Mouse (Mus musculus): ENCODE measurements at regions not wholly inside any gene's neighbourhood (a gene's known extent, or its start where the extent isn't known, plus 50 kb on each side); places are given as distances from the start of the nearest gene placed in this dataset.

GRCm38 (mm10) chr10:67439844-67440243, 95.4 kb upstream of the Egr2 start:
- no peak overlapping the region for H3K9ac ChIP-seq
- no peaks in the 10 kb centered on the region for H3K4me1 ChIP-seq (replicated peaks)
- no peaks in the 10 kb centered on the region for H3K36me3 ChIP-seq
- no peak overlapping the region for H3K4me3 ChIP-seq
- H3K4me2 ChIP-seq: no peak overlapping the region
- WGBS: 79% methylated on average over 5 of the region's 5 CpGs
- H3K9me3 ChIP-seq (replicated peaks): no peaks in the 10 kb centered on the region
- ATAC-seq (replicated peaks; ENCODE audit: insufficient number of reproducible peaks, insufficient read depth, low FRiP score, low read depth): no peak
- no peak overlapping the region for H3K27ac ChIP-seq
- H3K27me3 ChIP-seq: no peaks in the 10 kb centered on the region

DNA sequence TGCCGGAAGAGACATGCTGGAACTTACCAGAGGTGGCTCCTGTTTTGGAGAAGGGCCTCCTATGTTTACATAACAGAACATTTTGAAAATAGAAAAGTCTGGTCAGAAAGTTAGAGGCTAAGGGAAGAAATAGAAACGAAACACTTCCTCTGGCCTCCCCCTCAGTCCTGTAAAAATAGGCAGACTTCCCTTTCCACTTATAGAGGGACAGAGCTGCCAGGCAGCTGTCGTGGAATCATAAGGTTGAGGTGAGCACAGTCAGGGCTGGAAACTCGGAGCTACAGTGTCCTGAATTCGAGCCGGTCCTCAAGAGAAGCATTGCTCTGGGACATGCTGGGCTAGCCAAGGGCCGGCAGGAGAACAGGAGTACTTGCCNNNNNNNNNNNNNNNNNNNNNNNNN, 94.0 kb upstream of the Egr2 start:
- Histone ChIP-seq H3K9ac (no peak overlapping the region), H3K4me3 (no peak overlapping the region), H3K36me3 (no peaks in the 10 kb centered on the region), H3K27me3 (no peaks in the 10 kb centered on the region), H3K4me2 (no peak overlapping the region), H3K9me3 (replicated peaks) (no peaks in the 10 kb centered on the region), H3K4me1 (replicated peaks) (no peaks in the 10 kb centered on the region), H3K27ac (no peak overlapping the region)
- no peak for ATAC-seq (replicated peaks; ENCODE audit: insufficient number of reproducible peaks, insufficient read depth, low FRiP score, low read depth)
- 45% methylated on average over 7 of the region's 7 CpGs for WGBS

- no peak for ATAC-seq (replicated peaks; ENCODE audit: insufficient number of reproducible peaks, insufficient read depth, low FRiP score, low read depth)
- Histone ChIP-seq H3K4me1 (replicated peaks) (no peaks in the 10 kb centered on the region), H3K27ac (no peak overlapping the region), H3K4me2 (no peak overlapping the region), H3K9me3 (replicated peaks) (peaks cover 3% of the 10 kb centered on the region; the same call in 1 of the 2 replicates), H3K27me3 (no peaks in the 10 kb centered on the region), H3K4me3 (no peak overlapping the region), H3K36me3 (no peaks in the 10 kb centered on the region), H3K9ac (no peak overlapping the region)
- 77% methylated on average over 6 of the region's 6 CpGs for WGBS
Measured at GRCm38 (mm10) chr10:67448875-67449274, 86.4 kb upstream of the Egr2 start.

DNA sequence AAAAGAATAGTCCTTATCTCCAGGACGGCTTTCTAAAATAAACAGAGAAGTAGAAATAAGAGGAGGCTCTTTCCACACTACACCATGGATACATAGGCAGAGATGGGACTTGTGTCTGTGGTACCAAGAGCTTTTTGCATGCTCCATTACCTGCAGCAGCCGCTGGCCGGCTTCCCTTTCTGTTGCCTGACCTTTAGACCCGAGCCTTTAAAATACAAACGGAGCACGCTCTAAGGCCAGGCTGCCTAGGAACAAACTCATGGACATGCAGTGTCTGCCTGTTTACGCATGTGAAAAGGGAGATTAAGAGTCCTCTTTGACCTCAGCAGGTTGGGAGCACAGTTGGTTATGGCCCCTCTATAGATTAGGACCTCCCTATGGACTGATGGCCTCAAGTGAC, 81.1 kb upstream of the Egr2 start:
- no peak for ATAC-seq (replicated peaks; ENCODE audit: insufficient number of reproducible peaks, insufficient read depth, low FRiP score, low read depth)
- 60% methylated on average over 7 of the region's 7 CpGs for WGBS
- no peak overlapping the region for H3K4me2 ChIP-seq
- H3K4me3 ChIP-seq: no peak overlapping the region
- peaks cover 4% of the 10 kb centered on the region; the same call in 1 of the 2 replicates for H3K4me1 ChIP-seq (replicated peaks)
- no peaks in the 10 kb centered on the region for H3K36me3 ChIP-seq
- no peak overlapping the region for H3K27ac ChIP-seq
- no peaks in the 10 kb centered on the region for H3K27me3 ChIP-seq
- no peak overlapping the region for H3K9ac ChIP-seq
- H3K9me3 ChIP-seq (replicated peaks): no peaks in the 10 kb centered on the region

GRCm38 (mm10) chr10:67458447-67459272, 76.6 kb upstream of the Egr2 start:
- Histone ChIP-seq H3K9ac (no peak overlapping the region), H3K4me1 (replicated peaks) (peaks cover 4% of the 10 kb centered on the region; the same call in 1 of the 2 replicates), H3K36me3 (no peaks in the 10 kb centered on the region), H3K27me3 (no peaks in the 10 kb centered on the region), H3K27ac (no peak overlapping the region), H3K9me3 (replicated peaks) (no peaks in the 10 kb centered on the region), H3K4me2 (peak overlapping the region; percentile 36), H3K4me3 (0 out of 2 replicates have a peak overlapping the region, but pooled peaks have one; percentile 2)
- ATAC-seq (replicated peaks; ENCODE audit: insufficient number of reproducible peaks, insufficient read depth, low FRiP score, low read depth): no peak
- 23% methylated on average over 22 of the region's 22 CpGs for WGBS

GRCm38 (mm10) chr10:67461321-67461720, 74.0 kb upstream of the Egr2 start:
- H3K27me3 ChIP-seq: no peaks in the 10 kb centered on the region
- H3K4me1 ChIP-seq (replicated peaks): peaks cover 4% of the 10 kb centered on the region; the same call in 1 of the 2 replicates
- H3K4me3 ChIP-seq: no peak overlapping the region
- no peaks in the 10 kb centered on the region for H3K9me3 ChIP-seq (replicated peaks)
- WGBS: 69% methylated on average over 1 of the region's 1 CpGs
- H3K36me3 ChIP-seq: no peaks in the 10 kb centered on the region
- no peak for ATAC-seq (replicated peaks; ENCODE audit: insufficient number of reproducible peaks, insufficient read depth, low FRiP score, low read depth)
- no peak overlapping the region for H3K9ac ChIP-seq
- no peak overlapping the region for H3K27ac ChIP-seq
- no peak overlapping the region for H3K4me2 ChIP-seq

- peaks cover 4% of the 10 kb centered on the region; the same call in 1 of the 2 replicates for H3K4me1 ChIP-seq (replicated peaks)
- 34% methylated on average over 1 of the region's 1 CpGs for WGBS
- H3K36me3 ChIP-seq: no peaks in the 10 kb centered on the region
- H3K4me3 ChIP-seq: no peak overlapping the region
- ATAC-seq (replicated peaks; ENCODE audit: insufficient number of reproducible peaks, insufficient read depth, low FRiP score, low read depth): no peak
- H3K27ac ChIP-seq: no peak overlapping the region
- H3K27me3 ChIP-seq: no peaks in the 10 kb centered on the region
- no peak overlapping the region for H3K4me2 ChIP-seq
- H3K9ac ChIP-seq: no peak overlapping the region
- no peaks in the 10 kb centered on the region for H3K9me3 ChIP-seq (replicated peaks)
Measured at GRCm38 (mm10) chr10:67461862-67462261, 73.4 kb upstream of the Egr2 start.

DNA sequence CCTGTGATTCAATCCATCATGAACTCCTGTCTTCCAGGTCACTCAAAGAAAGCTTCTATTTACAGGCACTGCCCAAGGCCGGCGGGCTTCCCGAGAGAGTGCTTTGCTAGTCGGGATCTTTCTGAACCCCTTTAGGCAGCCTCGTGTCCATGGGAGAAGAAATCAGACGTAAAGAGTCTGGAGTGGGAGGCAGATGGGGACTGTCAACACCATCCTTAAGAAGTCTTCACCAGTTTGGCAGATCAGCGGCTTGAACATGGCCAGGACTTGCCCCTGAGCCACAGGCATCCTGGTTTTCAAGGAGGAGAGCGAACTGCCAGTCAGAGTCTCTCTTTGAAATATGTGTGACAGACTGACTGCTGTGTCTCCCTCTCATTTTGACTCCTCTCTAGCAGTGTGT, 66.6 kb upstream of the Egr2 start:
- Histone ChIP-seq H3K27ac (no peak overlapping the region), H3K4me2 (no peak overlapping the region), H3K27me3 (no peaks in the 10 kb centered on the region), H3K4me3 (no peak overlapping the region), H3K9ac (no peak overlapping the region), H3K36me3 (no peaks in the 10 kb centered on the region), H3K9me3 (replicated peaks) (no peaks in the 10 kb centered on the region), H3K4me1 (replicated peaks) (no peaks in the 10 kb centered on the region)
- 29% methylated on average over 8 of the region's 8 CpGs for WGBS
- ATAC-seq (replicated peaks; ENCODE audit: insufficient number of reproducible peaks, insufficient read depth, low FRiP score, low read depth): no peak

DNA sequence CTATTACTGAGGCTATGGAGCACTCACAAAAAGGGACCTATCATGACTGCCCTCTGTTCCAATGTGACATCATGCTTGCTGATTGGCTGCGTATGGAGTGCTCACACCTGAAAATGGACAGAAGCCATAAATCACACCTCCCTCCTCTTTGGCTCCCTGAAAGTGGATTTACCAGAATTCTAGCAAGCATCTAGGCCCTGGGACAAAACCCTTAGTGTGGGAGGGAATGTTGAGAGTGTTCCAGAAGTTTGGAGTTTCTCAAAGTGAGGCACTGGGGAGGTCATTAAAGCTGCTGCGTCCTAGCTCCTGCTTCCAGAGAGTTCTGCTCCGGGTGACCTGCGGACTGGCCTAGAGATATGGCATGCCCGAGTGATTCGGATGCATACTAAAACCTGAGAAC, 62.3 kb upstream of the Egr2 start:
- no peak overlapping the region for H3K27ac ChIP-seq
- no peaks in the 10 kb centered on the region for H3K36me3 ChIP-seq
- WGBS: 78% methylated on average over 6 of the region's 6 CpGs
- no peaks in the 10 kb centered on the region for H3K27me3 ChIP-seq
- no peak for ATAC-seq (replicated peaks; ENCODE audit: insufficient number of reproducible peaks, insufficient read depth, low FRiP score, low read depth)
- H3K4me1 ChIP-seq (replicated peaks): no peaks in the 10 kb centered on the region
- H3K4me2 ChIP-seq: no peak overlapping the region
- no peaks in the 10 kb centered on the region for H3K9me3 ChIP-seq (replicated peaks)
- H3K9ac ChIP-seq: no peak overlapping the region
- no peak overlapping the region for H3K4me3 ChIP-seq

DNA sequence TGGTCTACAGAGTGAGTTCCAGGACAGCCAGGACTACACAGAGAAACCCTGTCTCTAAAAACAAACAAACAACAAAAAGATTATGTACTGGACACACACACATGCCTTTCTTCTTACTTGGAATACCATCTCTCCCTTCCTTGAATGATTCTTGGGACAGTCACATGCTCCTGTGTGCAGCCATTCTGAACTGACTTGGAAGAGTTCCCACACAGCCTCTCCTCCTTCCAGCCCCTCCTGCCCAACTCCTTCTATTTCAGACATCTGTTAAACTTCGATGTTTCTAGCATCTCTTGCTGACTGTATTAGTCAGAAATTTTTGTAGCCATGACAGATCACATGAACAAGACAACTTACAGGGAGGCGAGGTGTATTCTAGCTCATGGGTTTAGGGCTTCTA, 60.9 kb upstream of the Egr2 start:
- WGBS: 54% methylated on average over 2 of the region's 2 CpGs
- no peak overlapping the region for H3K27ac ChIP-seq
- no peaks in the 10 kb centered on the region for H3K36me3 ChIP-seq
- H3K4me3 ChIP-seq: no peak overlapping the region
- no peaks in the 10 kb centered on the region for H3K27me3 ChIP-seq
- no peak overlapping the region for H3K4me2 ChIP-seq
- H3K4me1 ChIP-seq (replicated peaks): no peaks in the 10 kb centered on the region
- no peak for ATAC-seq (replicated peaks; ENCODE audit: insufficient number of reproducible peaks, insufficient read depth, low FRiP score, low read depth)
- no peak overlapping the region for H3K9ac ChIP-seq
- no peaks in the 10 kb centered on the region for H3K9me3 ChIP-seq (replicated peaks)

DNA sequence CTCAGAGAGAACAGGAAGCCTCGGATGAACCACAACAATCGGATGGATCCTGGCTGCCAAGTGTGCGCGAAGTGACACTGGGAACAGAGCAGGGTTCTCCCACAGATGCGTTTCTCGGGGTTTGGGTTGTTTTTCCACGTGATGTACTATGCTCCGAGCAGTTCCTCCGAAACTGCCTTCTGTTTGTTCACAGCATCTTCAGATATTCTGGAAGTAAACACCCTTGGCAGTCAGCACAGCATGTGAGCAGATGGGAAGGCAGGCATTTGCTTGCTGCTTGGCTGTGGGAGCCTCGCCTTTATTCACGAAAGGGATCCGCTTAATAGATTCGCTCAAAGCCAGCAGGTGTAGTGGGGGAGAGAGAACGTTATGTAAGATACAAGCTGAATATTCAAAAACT, 53.0 kb upstream of the Egr2 start:
- Histone ChIP-seq H3K9me3 (replicated peaks) (no peaks in the 10 kb centered on the region), H3K4me1 (replicated peaks) (no peaks in the 10 kb centered on the region), H3K27ac (no peak overlapping the region), H3K9ac (no peak overlapping the region), H3K4me3 (no peak overlapping the region), H3K36me3 (no peaks in the 10 kb centered on the region), H3K4me2 (no peak overlapping the region), H3K27me3 (no peaks in the 10 kb centered on the region)
- ATAC-seq (replicated peaks; ENCODE audit: insufficient number of reproducible peaks, insufficient read depth, low FRiP score, low read depth): no peak
- 66% methylated on average over 14 of the region's 14 CpGs for WGBS

DNA sequence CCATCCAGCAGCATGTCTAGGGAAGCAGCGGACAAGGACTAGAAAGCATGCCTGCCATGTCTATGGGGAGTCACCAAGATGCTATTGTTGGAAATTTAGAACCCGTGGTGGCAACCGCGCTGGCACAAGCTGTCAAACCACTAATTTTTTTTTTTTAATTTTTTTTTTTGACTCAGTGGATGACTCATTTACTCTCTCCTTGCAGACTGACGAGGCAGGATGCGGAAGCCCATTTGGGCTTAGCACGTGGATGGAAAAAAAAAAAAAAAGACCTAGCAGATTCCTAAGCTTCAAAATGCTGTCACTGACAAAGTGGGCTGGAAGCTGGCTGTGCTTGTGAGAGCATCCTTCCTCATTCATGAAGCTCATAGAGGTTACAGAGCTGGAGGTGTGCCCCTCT, 51.9 kb upstream of the Egr2 start:
- Histone ChIP-seq H3K9ac (no peak overlapping the region), H3K9me3 (replicated peaks) (no peaks in the 10 kb centered on the region), H3K36me3 (no peaks in the 10 kb centered on the region), H3K27me3 (no peaks in the 10 kb centered on the region), H3K4me1 (replicated peaks) (no peaks in the 10 kb centered on the region), H3K4me3 (no peak overlapping the region), H3K4me2 (no peak overlapping the region), H3K27ac (no peak overlapping the region)
- no peak for ATAC-seq (replicated peaks; ENCODE audit: insufficient number of reproducible peaks, insufficient read depth, low FRiP score, low read depth)
- 70% methylated on average over 7 of the region's 7 CpGs for WGBS
